Mouse (Mus musculus) left cerebral cortex, adult 11 months (tissue): Measurements from ENCODE around the gene Jpt2.

Source experiments
- DNase-seq: peaks from one replicate; pipeline ENCODE4 v3.0.0; 2022; ENCODE audit warnings: low spot score

Jpt2 gene

DNA sequence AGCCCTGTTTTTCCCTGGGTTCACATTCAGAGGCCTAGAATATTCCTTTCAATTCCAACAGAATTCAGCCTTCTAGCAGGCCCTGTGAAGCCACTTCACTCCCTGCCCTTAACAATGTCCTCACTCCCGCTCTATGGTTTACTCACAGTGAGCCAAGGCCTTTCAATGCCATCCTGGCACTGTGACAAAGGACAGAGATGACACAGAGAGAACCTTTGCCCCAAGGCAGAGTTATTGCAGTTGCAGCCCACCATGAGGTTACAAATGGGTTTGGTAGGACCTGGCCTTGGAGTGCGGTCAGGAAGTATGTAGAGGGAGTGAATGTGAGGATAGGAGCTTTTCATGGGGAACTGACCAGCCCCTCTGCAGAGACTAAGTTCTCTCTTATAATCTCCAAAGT lies 52.9 kb downstream of the Jpt2 start:
- no peak for DNase-seq

DNA sequence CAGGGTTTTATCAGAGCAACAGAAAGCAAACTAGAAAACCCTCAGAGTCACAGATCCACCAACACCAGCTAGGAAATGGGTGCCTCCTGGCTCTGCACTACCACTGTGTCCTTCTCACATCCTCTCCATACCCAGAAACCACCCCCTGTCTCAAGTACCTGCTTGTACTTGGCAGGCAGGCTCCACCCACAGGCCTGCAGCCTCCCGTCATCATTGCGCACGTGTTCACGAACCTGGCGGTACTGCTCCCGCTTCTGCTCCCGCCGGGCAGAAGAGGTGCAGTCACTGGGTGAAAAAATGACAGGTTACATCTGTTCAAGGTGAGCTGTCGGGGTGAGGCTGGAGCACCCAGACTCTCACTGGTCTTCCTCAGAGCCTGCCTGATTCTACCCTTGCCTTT lies 56.7 kb downstream of the Jpt2 start:
- DNase-seq, result no peak

DNA sequence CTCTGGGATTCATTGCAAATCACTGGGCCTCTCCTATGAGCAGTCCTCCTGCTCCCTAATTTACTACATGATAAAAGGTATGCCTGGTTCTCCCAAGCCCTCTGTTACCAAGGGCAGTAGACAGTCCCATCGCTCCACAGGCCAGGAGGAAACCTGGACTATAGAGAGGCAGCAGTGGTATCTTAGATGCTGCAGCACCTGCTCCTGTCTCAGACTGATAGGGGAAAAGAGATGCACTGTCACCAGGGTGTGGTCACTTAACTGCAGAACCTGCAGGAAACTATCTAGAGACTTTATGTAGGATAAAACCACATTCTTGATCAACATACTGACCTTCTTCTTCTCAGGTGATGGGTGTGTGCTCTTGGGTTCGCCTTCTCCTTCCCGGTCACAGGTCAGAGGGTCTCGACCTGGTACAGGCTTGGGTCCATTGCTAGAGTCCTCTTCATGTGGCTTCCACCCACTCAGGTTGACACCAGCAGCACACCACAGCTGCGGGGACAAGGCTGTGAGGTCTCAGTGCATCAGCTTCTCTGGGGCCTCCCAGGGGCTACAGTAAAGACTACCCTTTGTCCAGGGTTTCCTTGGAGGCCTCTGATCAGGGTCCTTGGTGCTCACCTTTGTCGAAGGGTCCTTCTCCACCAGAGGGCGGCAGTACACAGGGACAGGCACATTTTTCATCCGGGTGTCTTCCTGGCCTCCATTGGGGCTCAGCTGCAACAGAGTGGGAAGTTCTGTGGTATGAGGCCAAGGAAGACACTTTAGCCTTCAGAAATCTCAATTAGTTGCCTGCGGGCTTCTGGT lies 57.6 kb downstream of the Jpt2 start:
- no peak for DNase-seq

DNA sequence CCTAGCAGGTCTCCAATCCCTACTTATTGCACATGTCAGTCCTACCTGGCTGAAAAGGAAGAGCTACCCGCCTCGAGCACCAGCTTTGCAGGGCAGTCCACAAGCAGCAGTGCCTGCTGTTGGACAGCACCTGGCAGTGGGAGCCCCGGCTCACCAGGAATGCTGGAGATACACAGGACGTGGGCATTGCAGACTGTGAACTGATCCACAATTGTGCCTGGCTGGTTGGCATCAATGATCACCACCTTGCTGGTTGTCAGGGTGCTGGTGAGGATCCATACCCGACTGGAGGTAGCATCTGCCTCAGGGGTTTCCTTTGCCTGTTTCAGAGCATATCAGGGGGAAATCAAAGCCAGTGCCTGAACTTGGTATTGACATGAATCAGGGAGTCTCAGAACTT lies 58.4 kb downstream of the Jpt2 start:
- DNase-seq, result no peak

DNA sequence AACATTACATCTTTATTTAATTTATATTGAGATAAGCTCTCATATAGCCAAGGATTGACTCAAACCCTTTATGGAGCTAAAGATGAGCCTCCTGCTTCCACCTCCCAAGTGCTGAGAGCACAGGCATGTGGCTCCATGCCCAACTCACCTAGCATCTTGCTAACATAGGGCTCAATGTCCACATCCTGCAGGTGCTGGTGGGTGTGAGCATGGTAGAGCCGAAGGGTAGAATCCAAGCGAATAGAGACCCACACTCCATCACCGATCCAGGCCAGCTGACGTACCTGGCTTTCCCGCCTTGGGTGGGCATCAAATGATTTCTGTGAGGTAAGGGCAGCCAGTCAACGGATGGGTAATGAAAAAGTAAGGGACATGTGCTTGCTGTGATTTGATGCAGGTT lies 60.5 kb downstream of the Jpt2 start:
- DNase-seq, result no peak

DNA sequence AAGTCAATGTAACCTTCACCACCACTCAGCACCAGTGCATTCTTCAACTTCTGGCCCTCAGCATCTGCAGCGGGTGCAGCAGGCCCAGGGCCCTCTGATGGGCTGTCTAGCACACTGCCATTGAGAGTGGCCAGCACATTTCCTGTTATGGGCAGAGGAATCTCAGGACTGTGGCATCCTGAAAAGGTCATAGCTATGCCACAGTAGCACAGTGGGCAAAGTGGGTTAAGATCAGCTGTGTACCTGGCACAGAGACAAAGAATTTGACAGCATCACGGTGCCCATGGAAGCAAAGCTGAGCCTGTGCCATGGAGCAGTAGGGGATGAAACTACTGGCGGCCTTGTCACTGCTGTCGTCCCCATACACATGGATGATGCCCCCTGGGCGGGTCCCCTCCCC lies 61.3 kb downstream of the Jpt2 start:
- no peak for DNase-seq

GRCm38 (mm10) chr17:24898041-24898854 lies 62.2 kb downstream of the Jpt2 start:
- no peak for DNase-seq

DNA sequence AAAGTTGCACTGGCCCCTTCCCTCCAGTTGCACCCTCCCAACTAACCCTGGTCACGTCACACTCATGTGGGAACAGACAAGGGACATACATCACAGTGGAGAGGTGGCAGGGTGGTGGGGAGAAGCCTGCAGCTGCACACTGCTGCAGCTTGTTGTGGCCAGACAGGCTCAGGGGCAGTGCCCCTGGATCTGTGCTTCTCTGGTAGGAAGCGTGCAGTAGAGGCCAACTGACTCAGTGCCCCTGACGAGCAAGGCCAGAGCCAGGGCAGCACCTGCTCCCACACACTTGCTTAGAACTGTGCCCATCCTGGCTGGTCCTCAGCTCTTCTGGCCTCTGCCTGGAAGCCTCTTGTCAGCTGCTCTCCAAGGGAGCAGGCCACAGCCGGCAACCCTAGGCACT lies 62.9 kb downstream of the Jpt2 start:
- no peak for DNase-seq

- no peak for DNase-seq
Measured at GRCm38 (mm10) chr17:24896993-24897269, 63.6 kb downstream of the Jpt2 start.

GRCm38 (mm10) chr17:24896241-24896992 lies 64.1 kb downstream of the Jpt2 start, which contains the start of gene Nme3:
TSS of gene Nme3 (plus strand) at chr17:24896500.
- no peak for DNase-seq

DNA sequence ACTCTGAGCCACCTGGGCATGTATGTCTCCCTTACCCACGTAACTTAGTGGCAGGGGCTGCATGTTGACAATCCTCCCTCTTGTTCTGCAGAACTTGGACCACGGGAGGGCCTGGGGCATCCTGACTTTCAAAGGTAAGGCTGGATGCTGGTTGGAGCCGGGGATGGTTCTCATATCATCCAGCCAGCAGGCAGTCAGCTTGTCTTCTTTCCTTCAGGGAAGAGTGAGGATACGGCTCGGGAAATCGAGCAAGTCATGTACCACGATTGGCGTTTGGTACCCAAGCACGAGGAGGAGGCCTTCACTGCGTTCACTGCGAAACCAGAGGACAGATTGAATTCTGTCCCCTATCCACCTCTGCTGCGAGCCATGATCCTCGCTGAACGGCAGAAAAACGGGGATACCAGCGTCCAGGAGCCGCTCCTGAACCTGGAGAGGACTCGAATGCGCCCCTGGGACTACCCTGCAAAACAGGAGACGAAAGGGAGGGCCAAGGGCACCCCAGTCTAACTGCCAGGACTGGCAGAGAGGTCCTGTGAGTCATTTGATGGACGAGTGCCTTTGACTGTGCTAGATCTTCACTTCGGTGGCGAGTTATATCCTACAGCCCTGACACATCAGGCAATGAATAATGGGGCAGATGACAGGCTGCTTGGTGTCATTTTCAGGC lies 64.8 kb downstream of the Jpt2 start:
- no peak for DNase-seq

- peak; percentile 71 for DNase-seq
Measured at GRCm38 (mm10) chr17:24894995-24895547, 65.4 kb downstream of the Jpt2 start, which contains the start of the genes Eme2 and Mrps34. TSS of gene Eme2 (minus strand) at chr17:24895087. TSS of gene Mrps34 (plus strand) at chr17:24895116.

DNA sequence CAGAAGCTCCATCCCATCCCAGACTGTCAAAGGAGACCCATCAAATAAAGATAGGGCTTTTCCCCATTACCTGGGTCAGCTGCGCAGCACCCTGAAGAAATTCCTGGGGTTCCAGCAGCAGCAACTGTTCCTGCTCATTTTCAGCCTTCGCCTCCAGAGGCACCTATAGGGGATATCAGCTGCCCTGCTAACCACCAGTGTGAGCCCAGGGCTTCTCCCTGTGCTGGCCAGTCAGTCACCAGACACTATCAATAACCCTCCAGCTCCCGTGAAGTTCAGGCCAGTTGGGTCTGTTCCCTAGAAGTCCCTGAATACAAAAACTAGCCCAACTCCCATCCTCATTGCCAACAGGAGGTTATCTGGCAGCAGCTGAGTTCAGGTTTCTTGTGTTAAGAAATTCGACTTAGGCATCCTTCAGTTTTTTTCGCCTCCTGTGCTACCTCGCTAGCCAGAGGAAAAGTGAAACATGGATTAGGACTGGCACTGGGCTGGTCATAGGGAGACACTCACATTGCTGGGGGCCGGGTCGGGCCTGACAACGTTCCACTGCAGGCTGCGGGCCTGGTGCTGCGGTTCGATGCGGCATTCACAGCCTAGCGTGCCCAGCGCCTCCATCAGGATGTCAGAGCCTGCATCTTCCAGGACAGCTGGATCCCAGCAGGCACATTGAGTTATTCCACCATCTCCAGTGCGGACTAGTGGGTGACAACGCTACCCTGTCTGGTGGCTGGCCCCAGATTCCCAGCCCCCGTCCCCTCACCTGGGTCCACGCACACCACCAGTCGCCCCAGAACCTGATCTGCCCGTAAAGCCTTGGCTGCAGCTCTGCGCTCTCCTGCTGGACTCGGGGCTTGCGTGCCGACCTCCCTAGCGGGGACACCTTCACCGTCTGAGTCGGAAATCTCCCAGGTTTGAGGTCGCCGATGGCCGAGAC lies 66.2 kb downstream of the Jpt2 start:
- no peak for DNase-seq

DNA sequence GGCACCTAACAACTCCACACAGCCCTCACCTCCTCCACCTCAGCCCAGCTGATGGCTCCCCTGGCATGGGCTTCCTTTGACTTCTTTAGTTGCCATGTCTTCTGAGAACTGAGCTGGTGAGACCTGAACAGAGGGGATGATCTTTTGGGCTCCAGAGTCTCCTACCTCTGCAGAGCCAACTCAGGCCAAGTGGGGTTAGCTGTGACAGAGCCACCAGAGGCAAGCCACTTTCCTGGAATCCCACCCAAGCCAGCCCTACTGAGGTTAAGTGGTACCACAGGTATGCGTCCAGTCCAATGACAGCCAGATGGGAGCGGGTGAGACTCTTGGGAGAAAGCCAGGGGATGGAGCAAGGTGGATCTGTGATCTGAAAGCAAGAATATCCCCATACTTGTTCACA lies 67.2 kb downstream of the Jpt2 start:
- no peak for DNase-seq

GRCm38 (mm10) chr17:24892785-24893184 lies 67.7 kb downstream of the Jpt2 start:
- no peak for DNase-seq

- DNase-seq, result no peak
Measured at GRCm38 (mm10) chr17:24891321-24891720, 69.2 kb downstream of the Jpt2 start.

GRCm38 (mm10) chr17:24890151-24891092 lies 70.1 kb downstream of the Jpt2 start:
- no peak for DNase-seq

DNA sequence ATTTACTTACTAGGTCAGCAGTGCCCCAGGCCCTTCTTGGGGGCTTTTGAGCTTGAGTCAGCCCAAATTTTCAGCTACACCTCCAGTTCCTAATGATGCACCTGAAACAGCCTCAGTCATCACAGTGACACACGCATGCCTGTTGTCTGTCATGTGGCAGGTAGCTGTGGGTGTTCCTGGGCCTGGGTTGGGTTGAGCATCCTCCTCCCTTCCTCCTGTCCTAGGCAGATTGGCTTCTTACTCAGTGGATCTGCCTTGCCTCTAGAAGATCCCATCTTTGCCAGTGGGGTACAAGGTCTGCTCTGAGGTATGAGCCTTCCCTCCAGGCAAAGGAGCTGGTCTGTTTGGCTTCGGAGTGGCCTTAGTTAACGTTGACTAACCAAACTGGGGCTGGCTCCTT lies 71.6 kb downstream of the Jpt2 start:
- no peak for DNase-seq
